Mouse (Mus musculus) bone marrow macrophage, adult 2 months (primary cell): ENCODE data around the gene Fv1.

ENCODE experiments used
- CTCF ChIP-seq: IDR thresholded peaks from 2 replicates; pipeline ENCODE4 v1.5.1; 2012; ENCODE audit warnings: low read depth, mild to moderate bottlenecking, low read length, moderate library complexity
- POLR2A ChIP-seq: IDR thresholded peaks from 2 replicates; pipeline ENCODE4 v1.6.1; 2012; ENCODE audit warnings: mild to moderate bottlenecking, low read depth, low read length, borderline replicate concordance

- peak; percentile 79 for TF ChIP-seq POLR2A
- TF ChIP-seq CTCF, result no peak
Measured at GRCm38 (mm10) chr4:147904313-147905089, 35.7 kb downstream of the Fv1 start, which contains the start of gene Mfn2.
